Mouse (Mus musculus) ES-Bruce4 (cell line): ENCODE data around the gene Prss32.

ENCODE experiments used
- CTCF ChIP-seq: IDR thresholded peaks from one replicate; pipeline ENCODE4 v1.8.1; 2011; ENCODE audit warnings: low read depth, low read length
- EP300 ChIP-seq: IDR thresholded peaks from 2 replicates; pipeline ENCODE4 v1.6.1; 2011; ENCODE audit warnings: low read depth, low read length; ENCODE audit not compliant: insufficient read depth
- POLR2A ChIP-seq: IDR thresholded peaks from one replicate; pipeline ENCODE4 v1.8.1; 2011; ENCODE audit warnings: low read length; ENCODE audit not compliant: insufficient read depth

GRCm38 (mm10) chr17:23836006-23836575 lies 7.6 kb upstream of the Prss32 start, which contains the start of gene Prss33:
- no peak for TF ChIP-seq EP300
- TF ChIP-seq CTCF = no peak
- no peak for TF ChIP-seq POLR2A
